Mouse (Mus musculus): ENCODE measurements around the gene Pced1a.
"Not testable (repeated sequence)": the region's sequence is repeated elsewhere in the genome, so short reads cannot be mapped to it uniquely, and the experiment has no call there.

The Pced1a gene

GRCm38 (mm10) chr2:130390993-130391625 lies 33.4 kb downstream of the Pced1a start:
- DNase-seq (ENCODE audit: low spot score): no peak

GRCm38 (mm10) chr2:130388796-130389195 lies 35.7 kb downstream of the Pced1a start:
- no peak for DNase-seq (ENCODE audit: low spot score)

- DNase-seq (ENCODE audit: low spot score): no peak
Observed at GRCm38 (mm10) chr2:130386212-130386611, 38.3 kb downstream of the Pced1a start.

- DNase-seq (ENCODE audit: low spot score): no peak
Observed at GRCm38 (mm10) chr2:130383895-130384294, 40.6 kb downstream of the Pced1a start.

GRCm38 (mm10) chr2:130383205-130383604 lies 41.3 kb downstream of the Pced1a start:
- no peak for DNase-seq (ENCODE audit: low spot score)

- DNase-seq (ENCODE audit: low spot score): no peak
Observed at GRCm38 (mm10) chr2:130374951-130375350, 49.5 kb downstream of the Pced1a start.

GRCm38 (mm10) chr2:130373026-130373425 lies 51.5 kb downstream of the Pced1a start:
- not testable (repeated sequence) for DNase-seq (ENCODE audit: low spot score)

GRCm38 (mm10) chr2:130367386-130367785 lies 57.1 kb downstream of the Pced1a start:
- no peak for DNase-seq (ENCODE audit: low spot score)
